Mouse (Mus musculus) liver, adult (tissue): ENCODE results near the gene Ramp3.

ENCODE experiments used
- GATA4 ChIP-seq: IDR thresholded peaks from 2 replicates; pipeline ENCODE4 v1.6.1; 2014; ENCODE audit warnings: mild to moderate bottlenecking, low read length; ENCODE audit not compliant: insufficient replicate concordance

Ramp3 gene

DNA sequence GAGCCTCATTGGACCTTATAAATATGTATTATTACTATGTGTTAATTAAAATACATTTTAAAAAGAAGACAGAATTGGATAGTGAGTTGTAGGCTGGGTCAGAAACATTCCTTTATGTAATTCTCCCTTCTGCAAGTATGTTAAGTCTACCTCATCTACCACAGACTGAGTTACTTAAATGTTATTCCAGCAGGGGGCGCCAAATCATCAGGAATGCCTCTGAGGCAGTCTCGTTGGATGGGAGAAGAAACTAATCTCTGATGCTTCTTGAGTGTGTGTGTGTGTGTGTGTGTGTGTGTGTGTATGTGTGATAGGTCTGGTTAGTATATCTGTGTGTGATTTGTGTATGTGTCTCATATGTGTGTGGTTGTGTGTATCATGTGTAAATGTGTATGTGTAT lies 3.4 kb upstream of the Ramp3 start:
- no peak for TF ChIP-seq GATA4

DNA sequence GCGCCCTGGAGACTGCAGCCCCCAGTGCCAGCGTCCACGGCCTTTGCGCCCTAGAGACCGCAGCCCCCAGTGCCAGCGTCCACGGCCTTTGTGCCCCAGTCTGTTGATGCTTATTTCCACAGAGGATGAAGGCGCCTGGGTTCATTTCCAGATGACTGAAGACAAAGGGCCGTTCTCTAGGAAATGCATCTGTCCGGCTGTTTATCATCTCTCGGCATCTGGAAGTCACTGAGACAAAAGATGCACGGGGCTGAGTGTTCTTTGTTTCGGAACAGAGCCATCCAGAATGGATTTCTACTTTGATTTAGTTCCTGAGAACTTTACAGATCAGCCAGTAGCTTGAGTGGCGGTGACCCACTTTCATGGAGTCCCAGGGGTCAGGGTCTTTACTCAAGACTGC lies 2.9 kb downstream of the Ramp3 start:
- no peak for TF ChIP-seq GATA4

DNA sequence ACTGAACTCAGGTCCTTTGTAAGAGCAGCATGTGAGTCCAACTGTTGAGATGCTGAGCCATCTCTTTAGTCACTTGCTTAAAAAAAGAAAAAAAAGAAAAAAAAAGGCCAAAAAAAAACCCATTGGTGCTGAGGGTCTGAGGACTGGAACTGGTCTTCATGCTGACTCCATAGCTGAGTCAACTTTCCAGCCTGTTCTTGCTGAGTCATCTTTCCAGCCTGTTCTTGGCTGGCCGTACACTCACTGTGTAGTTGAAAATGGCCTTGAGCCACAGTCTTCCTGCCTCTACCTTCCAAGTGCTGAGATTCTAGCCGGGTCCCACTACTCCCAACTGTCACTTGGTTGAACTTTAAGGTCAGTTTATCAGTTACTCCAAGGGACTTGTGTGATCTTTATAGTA lies 8.3 kb downstream of the Ramp3 start:
- TF ChIP-seq GATA4, result no peak

DNA sequence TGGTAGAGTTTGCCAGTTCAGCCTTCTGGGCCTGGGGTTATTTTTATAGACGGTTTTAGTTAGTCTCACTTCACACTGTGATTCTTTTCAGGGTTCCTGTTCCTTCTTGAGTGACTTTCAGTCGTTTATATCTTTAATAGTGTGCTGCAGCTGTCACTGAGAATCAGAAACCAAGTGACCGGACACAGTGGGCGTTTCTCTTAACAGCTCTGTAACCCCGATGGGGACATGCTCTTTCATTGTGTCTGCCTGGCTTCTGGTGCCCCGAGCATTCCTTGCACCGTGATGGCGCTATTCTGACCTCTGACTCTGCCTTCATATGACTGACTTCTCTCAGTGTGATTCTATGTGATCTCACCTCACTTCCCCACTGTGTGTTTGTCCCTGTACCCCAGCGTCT lies 10.7 kb downstream of the Ramp3 start:
- no peak for TF ChIP-seq GATA4

DNA sequence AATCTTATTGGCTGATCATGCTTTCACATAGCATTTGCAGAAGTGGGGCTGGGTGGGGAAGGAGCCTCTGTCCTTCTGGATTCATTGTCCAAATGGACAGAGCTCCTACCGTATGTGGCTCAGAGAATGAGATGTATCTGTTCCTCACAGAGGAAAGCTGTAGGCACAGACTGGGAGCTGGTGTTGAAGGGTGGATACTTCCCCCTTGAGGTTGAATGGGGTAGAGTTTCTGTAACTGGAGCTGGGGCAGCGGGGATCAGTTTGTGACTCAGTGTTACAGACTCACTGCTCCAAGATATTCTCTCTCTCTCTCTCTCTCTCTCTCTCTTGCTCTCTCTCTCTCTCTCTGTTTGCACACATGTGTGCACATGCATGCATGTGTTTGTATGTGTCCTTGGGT lies 11.7 kb downstream of the Ramp3 start:
- no peak for TF ChIP-seq GATA4

DNA sequence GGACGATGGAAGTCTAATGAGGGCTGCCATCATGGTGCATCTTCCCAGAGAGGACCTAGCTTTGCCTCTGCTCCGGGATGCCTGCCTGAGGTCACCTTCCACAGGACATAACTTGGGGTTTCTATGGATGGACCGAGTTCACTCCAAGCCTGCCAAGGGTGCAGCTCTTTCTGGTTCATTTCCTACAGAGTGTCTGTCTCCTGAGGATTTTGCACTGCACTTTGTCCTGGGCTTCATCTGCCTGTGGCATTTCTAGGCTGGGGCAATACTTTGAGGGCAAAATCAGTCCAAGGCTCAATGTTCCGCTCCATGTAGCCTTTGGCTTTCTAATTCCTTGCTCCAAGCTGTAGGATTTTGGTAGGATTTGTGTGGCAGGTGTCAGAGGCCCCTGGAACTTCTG lies 12.5 kb downstream of the Ramp3 start:
- TF ChIP-seq GATA4, result no peak

DNA sequence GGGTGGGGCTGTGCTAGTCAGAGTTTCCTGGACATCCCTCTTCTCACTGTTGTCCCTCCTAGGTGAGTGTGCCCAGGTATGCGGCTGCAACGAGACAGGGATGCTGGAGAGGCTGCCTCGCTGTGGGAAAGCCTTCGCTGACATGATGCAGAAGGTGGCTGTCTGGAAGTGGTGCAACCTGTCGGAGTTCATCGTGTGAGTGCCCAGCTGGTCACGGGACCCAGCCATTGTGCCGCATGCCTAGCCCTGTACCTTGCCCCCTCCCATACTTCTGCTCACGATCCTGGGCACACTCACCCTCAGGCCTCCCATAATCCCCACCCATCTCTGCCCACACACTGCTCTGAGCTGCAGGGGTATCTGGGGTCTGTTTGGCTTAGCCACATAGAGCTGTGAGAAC lies 16.4 kb downstream of the Ramp3 start:
- no peak for TF ChIP-seq GATA4

DNA sequence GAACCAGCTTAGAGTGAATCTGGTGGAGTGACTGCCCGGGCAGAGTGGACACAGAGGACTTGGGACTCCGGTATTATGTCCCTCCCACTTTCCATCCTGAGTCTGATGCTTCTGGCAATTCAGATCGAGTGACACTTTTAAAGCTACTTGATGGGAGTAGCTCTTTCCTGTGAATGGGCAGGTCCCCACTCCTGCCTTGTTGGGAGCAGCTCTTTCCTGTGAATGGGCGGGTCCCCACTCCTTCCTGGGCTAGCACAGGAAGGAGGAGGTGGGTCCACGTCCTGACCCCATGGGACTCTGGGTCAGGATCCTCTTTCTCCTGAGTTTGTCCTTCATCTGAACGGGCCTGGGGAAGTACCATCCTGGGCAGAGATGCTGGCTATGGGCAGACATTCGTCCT lies 17.1 kb downstream of the Ramp3 start:
- TF ChIP-seq GATA4, result no peak

DNA sequence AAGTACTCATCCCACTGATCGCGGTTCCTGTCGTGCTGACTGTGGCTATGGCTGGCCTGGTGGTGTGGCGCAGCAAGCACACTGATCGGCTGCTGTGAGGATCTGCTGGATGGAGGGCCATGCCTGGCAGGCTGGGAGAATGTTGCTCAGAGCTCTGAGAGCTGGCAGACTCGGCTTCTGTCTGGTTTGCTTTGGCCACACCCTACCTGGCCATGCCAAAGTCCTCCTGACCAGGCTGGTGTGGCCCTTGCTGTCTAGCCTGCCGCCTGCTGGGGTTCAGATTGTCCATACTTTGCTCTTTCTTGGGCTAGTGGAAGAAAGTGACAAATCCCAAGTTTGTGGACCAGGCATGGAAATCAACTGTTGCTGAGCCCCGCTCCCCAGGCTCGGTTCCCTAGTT lies 18.3 kb downstream of the Ramp3 start:
- TF ChIP-seq GATA4, result no peak

DNA sequence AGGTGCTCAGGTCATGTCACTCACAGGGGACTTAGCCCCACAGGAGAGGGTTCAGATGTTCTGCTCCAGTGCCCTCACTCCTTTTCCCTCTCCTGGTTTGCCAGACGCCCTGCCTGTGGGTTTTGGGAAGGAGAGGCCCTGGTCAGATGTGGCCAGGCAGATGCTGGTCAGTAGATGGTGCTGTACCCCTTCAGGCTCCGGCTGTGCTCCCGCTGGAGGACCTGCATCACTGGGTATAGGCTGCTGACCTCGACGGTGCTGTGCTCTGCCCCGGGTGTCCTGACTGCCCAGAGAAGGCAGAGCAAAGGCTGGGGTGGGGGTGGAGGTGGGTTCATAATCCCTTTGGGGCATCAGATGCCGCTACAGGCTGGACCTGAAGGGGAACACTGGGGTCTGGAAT lies 19.2 kb downstream of the Ramp3 start:
- TF ChIP-seq GATA4, result no peak

DNA sequence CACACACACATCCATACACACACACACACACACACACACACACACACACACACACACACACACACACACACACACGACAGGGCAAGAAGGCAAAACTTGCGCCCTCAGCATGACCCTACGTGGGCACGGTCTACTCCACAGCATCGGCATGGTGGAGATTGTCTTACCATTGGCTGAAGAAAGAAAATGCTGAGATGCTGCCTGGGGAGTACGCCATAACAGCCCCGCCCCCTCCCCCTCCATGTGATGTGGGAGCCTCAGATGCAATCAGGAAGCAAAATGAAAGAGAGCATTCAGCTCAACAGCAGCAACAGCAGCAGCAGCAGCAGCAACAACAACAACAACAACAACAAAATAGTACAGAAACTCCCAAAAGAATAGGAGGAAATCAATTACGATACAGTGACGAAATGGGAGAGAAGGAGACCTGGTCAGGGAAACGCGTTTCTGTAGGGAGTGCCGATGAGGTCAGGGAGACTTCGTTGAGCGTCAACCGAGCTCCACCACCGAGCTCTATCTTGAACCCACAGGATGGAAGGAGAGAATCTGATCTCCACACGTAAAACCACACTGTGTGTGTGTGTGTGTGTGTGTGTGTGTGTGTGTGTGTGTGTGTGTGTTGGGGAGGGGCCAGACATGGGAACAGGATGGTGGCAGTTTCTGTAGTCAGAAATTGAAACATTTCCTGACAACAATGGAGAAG lies 21.5 kb downstream of the Ramp3 start:
- no peak for TF ChIP-seq GATA4

DNA sequence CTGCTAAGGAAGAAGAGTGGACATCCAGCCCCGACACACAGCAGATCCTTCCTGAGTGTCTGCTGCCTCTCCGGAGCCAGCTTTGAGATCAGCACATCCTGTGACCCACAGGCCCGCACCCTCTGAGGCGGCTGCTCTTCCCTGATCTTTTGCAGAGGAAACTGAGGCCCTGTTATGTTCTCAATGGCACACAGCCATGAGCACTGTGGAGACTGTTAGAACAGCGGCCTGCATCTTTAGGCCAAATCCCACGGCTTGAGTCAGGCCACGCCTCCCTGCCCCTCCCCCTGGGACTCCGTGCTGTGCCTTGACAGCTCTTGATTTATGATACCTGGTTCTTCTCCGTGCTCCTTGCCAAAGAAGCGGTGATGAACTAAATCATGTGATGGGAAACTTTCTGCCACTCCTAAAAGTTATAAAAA lies 22.1 kb downstream of the Ramp3 start:
- TF ChIP-seq GATA4, result no peak

DNA sequence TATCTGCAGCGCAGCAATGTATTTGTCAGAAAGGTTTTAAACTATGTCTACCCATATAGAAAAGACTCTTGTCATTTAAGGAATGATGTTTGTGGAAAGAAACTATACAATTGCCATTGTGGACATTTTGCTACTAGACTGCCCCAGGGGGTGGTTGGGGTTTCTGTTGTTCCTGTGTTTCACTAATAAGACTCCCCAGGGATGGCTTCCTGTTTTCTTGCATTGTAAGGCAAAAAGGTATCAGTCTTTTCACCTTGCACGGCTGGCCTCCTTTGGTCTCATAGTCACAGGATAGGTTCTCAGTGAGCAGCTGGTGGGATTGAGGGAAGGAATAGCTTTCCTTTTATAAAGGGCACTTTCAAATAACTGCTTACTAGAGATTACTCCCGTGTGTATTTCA lies 26.4 kb downstream of the Ramp3 start:
- no peak for TF ChIP-seq GATA4

DNA sequence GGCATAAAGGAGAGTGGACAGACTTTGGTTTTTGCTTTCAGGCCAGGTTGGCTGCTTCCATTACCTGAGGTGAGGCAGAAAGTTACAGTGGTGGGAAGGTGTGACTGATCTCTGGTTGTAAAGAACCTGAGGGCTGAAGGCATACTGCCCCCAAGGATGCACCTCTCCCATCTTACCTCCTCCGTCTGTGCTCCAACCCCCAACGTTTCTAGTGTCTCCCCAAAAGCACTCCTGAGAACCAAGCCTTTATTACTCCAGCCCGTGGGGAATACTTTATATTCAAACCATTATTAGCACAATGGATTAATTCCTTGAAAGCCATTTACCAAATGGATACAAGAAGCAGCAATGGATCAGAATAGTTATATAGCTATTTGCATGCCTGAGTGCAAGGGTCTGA lies 30.6 kb downstream of the Ramp3 start:
- TF ChIP-seq GATA4, result no peak

DNA sequence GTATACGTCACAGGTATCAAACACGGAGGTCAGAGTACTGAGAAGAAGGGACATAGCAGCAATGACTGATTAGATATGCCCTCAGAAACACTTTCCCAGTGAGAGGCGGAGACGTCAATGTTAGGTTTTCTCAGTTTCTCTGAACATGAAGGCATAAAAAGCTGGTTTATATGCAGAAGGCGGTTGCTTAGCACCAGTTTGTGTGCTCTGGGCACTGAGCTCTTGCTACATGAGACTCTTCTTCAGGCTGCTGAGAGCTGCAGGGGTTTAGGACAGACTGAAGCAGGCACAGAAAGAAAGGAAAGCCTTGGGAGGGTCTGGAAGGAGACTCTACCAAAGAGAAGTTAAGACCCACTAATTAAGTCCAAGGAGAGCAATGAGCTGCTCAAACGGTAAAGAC lies 34.0 kb downstream of the Ramp3 start:
- no peak for TF ChIP-seq GATA4

DNA sequence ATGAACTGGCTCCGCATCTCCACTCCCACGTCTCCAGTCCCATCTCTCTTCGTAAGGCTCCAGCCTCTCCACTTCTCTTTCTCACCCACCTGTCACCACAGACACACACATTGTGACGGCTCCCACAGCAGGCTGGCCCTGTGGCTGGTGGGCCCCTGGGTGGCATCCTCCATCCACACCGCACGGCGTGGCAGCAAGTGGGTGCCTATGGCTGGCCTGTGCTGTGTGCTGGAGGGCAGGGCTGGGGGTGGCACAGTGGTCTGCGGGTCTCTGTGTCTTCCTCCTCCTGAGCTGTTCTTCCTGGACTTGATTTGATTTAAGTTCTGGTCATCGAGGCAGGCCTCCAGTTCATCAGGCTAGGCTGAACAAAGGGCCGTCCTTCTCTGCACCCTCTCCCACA lies 35.8 kb downstream of the Ramp3 start:
- TF ChIP-seq GATA4, result no peak

DNA sequence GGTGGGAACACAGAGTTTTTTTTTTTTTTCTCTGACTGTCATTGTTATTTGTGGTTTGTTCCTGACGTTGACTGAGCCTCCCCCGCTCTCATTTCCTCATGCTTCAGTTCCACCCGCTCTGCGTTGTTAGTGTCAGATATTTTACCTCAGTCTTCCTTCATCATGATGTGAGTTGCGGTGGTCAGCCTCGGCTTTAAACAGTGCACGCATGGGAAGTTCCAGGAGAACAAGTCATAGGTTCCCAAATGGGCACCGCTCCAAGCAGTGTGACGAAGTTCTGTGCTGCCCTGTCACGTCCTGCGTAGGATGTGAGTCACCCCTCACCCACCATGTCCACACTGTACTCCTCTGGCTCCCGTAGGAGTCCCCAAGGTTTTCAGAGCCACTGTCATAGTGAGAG lies 36.9 kb downstream of the Ramp3 start:
- no peak for TF ChIP-seq GATA4

DNA sequence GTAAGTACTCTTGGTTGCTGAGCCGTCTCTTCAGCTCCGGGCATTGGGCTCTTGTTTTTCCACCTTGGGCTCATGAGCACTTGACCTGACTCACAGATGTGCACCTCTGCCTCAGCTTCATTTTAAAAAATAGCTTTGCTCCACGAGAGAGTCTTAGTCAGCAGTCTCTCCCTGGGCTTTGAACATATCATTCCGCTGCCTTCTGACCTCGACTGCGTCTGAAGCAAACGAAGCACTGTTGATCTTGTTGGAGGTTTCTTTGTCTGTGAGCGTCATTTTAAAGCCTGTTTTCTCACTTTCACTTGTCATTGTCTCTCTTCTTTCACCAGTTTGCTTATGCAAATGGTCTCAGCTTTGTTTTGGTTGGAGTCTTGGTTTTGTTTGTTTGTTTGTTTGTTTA lies 38.2 kb downstream of the Ramp3 start:
- no peak for TF ChIP-seq GATA4

DNA sequence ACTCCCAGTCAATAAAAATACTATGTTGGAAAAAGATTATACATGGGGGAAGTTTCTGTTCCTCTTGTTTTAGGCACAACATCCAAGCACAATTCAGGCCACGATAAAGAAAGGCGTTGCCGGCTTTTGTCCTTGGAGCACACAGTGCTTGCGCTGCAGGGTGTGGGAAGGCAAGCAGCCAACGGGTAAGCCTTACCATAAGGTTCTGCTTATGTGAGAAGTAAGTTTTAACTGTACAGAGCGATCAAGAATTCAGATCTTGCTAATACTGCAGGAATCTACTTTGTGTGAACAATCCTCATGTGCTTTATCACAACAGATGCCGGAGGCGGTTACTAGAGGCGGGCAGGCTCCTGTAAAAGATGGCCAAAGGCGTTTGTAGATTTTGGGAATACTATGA lies 39.4 kb downstream of the Ramp3 start:
- no peak for TF ChIP-seq GATA4
